Mouse (Mus musculus) embryo, embryonic 10.5 days (tissue): ENCODE results near the gene Pcdh9.

Experiments
- DNase-seq: peaks from one replicate; pipeline ENCODE4 v3.0.0-alpha.2; 2015; ENCODE audit warnings: low spot score

Pcdh9 gene

GRCm38 (mm10) chr14:93168367-93168766, 722.1 kb downstream of the Pcdh9 start:
- no peak for DNase-seq

- no peak for DNase-seq
Measured at GRCm38 (mm10) chr14:93143414-93143813, 747.1 kb downstream of the Pcdh9 start.

- no peak for DNase-seq
Measured at GRCm38 (mm10) chr14:93142076-93142475, 748.4 kb downstream of the Pcdh9 start.

GRCm38 (mm10) chr14:93126993-93127392, 763.5 kb downstream of the Pcdh9 start:
- no peak for DNase-seq

GRCm38 (mm10) chr14:93102755-93103154, 787.7 kb downstream of the Pcdh9 start:
- DNase-seq: no peak

GRCm38 (mm10) chr14:93095081-93095480, 795.4 kb downstream of the Pcdh9 start:
- peak; percentile 36 for DNase-seq

GRCm38 (mm10) chr14:93092806-93093205, 797.7 kb downstream of the Pcdh9 start:
- DNase-seq: no peak

GRCm38 (mm10) chr14:93085646-93086045, 804.8 kb downstream of the Pcdh9 start:
- DNase-seq: no peak

GRCm38 (mm10) chr14:93083140-93083539, 807.3 kb downstream of the Pcdh9 start:
- DNase-seq: no peak

GRCm38 (mm10) chr14:93080910-93081309, 809.6 kb downstream of the Pcdh9 start:
- no peak for DNase-seq

GRCm38 (mm10) chr14:93075761-93076160, 814.7 kb downstream of the Pcdh9 start:
- DNase-seq: no peak

GRCm38 (mm10) chr14:93072346-93072745, 818.1 kb downstream of the Pcdh9 start:
- no peak for DNase-seq

- no peak for DNase-seq
Measured at GRCm38 (mm10) chr14:93070140-93070539, 820.3 kb downstream of the Pcdh9 start.

GRCm38 (mm10) chr14:93067411-93068336, 822.8 kb downstream of the Pcdh9 start:
- DNase-seq: no peak

GRCm38 (mm10) chr14:93066732-93067410, 823.6 kb downstream of the Pcdh9 start:
- DNase-seq: no peak

GRCm38 (mm10) chr14:93061824-93062620, 828.5 kb downstream of the Pcdh9 start:
- DNase-seq: no peak

- no peak for DNase-seq
Measured at GRCm38 (mm10) chr14:93058799-93059198, 831.7 kb downstream of the Pcdh9 start.

- no peak for DNase-seq
Measured at GRCm38 (mm10) chr14:93055997-93056396, 834.5 kb downstream of the Pcdh9 start.

GRCm38 (mm10) chr14:93040591-93040990, 849.9 kb downstream of the Pcdh9 start:
- DNase-seq: peak; percentile 6

- DNase-seq: no peak
Measured at GRCm38 (mm10) chr14:93039326-93040221, 850.9 kb downstream of the Pcdh9 start.
